Mouse (Mus musculus) ES-CJ7 (cell line): Measurements from ENCODE around the gene Mtor.

Experiments used
- DNase-seq: peaks from one replicate; pipeline ENCODE4 v3.0.0; 2011; ENCODE audit warnings: low read depth, low spot score

The Mtor gene

GRCm38 (mm10) chr4:148487841-148488240 lies 39.4 kb downstream of the Mtor start:
- no peak for DNase-seq

GRCm38 (mm10) chr4:148490502-148490901 lies 42.1 kb downstream of the Mtor start:
- no peak for DNase-seq

DNA sequence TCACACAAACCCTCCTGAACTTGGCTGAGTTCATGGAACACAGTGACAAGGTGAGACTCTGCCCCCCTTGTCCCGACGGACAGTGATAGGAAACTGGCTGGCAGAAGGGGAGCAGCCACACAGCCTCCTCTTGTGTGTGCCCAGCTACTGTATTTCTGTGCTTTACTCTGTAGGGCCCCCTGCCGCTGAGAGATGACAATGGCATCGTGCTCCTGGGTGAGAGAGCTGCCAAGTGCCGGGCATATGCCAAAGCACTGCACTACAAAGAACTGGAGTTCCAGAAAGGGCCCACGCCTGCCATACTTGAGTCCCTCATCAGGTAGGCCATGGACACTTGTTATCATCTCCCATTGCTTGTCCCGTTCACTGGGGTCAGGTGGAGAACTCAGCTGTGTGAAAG lies 43.0 kb downstream of the Mtor start:
- no peak for DNase-seq

GRCm38 (mm10) chr4:148495160-148495559 lies 46.7 kb downstream of the Mtor start:
- no peak for DNase-seq

GRCm38 (mm10) chr4:148495874-148496689 lies 47.7 kb downstream of the Mtor start:
- peak; percentile 62 for DNase-seq

GRCm38 (mm10) chr4:148500410-148500867 lies 52.0 kb downstream of the Mtor start, which contains the start of gene Angptl7:
Gene Angptl7 (minus strand): TSS chr4:148500460.
- no peak for DNase-seq

- no peak for DNase-seq
Observed at GRCm38 (mm10) chr4:148504497-148504959, 56.1 kb downstream of the Mtor start.

GRCm38 (mm10) chr4:148507585-148507984 lies 59.2 kb downstream of the Mtor start:
- no peak for DNase-seq

DNA sequence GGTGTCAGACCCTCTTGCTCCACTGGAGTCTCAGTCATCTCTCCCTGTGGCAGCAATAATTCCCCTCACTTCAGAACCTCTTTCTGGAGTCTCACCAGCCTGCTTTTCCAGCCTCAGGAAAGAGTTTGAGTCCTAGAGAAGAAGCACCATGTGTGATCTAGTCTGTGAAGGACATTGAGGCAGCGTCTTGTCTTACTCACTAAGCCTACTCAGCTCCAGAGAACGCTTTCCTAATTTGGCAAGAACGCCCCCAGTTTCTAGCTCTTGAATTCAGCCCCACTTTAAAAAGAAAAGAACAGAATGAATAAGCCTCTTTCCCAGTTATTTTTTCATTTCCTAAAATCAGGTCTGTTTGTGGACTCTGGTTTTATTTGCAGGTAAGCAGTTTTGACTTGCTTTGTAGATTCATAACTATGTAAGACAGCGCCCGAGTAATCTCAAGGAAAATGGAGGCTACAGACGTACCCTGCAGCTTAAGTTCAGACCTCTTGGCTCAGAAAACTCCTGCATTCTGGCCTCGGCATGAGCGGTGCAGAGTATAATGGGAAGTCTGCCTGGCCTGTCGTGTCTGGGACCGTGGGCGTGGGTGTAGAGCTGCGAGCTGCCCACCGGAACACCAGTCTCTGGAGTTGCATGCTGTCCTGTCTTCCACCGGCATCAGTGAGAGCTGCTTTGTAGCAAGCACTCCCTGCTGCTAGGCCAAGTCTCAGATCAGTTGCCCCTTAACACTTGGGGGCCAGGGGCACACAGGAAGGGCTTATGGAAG lies 59.9 kb downstream of the Mtor start:
- DNase-seq, result no peak

GRCm38 (mm10) chr4:148509450-148510084 lies 61.2 kb downstream of the Mtor start:
- DNase-seq, result no peak

- DNase-seq, result no peak
Observed at GRCm38 (mm10) chr4:148510691-148511090, 62.3 kb downstream of the Mtor start.

GRCm38 (mm10) chr4:148511334-148511733 lies 62.9 kb downstream of the Mtor start:
- no peak for DNase-seq

- DNase-seq, result no peak
Observed at GRCm38 (mm10) chr4:148513021-148513559, 64.7 kb downstream of the Mtor start.

DNA sequence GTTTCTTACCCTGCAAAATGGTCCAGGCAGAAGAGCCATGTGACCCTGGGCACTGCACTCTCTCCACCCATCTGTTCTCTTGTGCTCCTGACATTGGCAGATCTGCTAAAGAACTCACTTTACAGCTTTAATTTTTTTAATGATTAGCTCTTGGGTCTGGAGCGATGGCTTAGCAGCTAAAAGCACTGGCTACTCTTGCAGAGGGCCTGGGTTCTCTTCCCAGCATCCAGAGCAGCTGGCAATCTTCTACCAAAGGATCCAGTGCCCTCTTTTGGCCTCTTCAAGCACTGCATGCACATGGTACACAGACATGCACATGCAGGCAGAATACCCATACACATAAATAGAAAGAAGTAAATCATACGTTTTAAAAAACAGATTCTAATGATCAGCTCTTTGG lies 66.9 kb downstream of the Mtor start:
- DNase-seq, result peak; percentile 27

GRCm38 (mm10) chr4:148517809-148518208 lies 69.4 kb downstream of the Mtor start:
- DNase-seq, result no peak

DNA sequence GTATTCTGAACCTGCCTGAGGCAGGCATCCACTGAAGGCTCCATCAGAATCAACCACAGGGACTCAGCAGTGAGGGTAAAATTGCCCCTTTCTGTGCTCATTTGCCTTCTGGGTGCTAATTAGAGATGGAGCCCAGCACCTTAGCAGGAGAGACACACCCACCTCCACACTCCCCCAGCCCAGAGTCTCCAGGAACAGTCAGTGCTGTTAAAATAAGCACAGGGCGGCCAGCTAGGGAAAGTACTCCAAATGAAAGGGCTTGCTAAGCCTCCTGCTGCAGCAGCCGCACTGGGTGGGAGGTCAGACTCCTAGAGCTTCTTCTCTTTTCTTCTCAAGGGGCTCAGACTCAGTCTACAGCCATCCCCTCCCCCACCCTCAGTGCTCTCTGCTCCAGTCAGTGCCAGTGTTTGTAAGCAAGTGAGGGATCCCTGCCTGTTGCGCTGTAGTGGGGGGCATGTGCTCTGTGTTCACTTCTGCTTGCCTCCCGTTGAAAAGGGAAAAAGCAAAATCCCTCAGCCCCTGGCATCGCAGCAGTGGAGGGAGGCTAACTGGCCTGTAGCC lies 69.9 kb downstream of the Mtor start:
- DNase-seq, result no peak

DNA sequence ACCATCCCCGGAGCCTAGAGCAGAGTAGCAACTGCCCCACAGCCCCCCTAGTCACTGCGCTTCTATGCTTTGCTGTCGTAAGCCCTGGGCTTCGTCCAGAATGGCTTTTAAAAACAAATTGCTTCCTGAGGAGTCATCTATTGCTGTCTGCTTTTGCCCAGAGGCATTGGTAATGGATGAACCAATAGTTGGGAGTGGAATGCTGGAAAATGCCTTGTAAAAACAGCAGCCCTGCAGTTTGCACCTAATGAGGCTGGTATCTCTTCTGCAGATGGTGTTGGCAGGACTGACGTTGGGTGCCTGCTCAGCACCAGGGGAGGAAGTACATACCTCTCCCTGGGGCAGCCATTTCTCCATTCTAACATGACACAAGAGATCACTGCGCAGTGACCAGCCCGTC lies 75.1 kb downstream of the Mtor start:
- DNase-seq, result no peak

DNA sequence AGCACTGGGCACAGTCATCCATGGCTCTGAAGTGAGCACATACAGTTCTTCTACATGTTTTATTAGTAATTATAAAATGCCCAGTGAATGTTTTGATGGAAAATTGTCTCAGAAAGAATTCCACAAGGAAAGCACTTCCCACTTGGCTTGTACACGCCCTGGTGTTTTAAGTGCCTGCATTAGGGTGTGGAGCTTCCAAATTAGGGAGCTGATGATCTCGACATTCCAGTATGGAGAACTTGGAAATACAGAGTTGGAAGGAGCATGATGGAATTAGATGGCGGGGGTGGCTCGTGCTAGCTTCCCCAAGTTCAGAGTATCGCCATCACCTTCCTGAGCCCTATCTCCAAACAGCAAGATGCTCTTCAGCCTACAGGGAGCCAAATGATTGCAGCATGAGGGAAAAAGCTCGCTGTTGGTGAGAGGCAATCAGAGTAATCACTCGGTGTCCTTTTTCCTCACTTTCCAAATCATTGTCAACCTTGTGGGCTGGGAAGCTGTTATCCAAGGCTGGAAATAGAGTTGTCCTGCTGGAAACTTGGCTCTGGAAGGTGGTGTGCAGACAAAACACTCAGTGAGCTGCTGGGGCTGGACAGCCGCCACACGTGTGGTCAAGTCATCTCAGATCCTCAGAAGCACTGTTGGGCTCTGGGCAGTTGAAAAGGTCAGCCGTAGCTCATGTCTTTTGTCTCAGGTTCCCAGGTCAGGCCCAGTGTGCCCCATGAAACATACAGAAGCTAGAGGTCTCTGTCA lies 78.9 kb downstream of the Mtor start:
- no peak for DNase-seq

DNA sequence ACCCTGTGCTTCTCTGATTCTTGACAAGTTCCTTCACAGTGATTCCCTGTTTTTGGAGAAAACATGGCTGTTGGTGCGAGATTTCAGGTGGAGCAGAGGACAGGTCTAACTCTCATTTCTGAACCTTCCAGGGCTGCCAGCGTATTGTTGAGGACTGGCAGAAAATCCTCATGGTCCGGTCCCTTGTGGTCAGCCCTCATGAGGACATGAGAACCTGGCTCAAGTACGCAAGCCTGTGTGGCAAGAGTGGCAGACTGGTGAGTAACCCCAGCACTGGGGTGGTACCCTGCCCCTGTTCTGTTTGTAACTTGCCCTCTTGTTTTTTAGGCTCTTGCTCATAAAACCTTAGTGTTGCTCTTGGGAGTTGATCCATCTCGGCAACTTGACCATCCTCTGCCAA lies 81.9 kb downstream of the Mtor start:
- no peak for DNase-seq

DNA sequence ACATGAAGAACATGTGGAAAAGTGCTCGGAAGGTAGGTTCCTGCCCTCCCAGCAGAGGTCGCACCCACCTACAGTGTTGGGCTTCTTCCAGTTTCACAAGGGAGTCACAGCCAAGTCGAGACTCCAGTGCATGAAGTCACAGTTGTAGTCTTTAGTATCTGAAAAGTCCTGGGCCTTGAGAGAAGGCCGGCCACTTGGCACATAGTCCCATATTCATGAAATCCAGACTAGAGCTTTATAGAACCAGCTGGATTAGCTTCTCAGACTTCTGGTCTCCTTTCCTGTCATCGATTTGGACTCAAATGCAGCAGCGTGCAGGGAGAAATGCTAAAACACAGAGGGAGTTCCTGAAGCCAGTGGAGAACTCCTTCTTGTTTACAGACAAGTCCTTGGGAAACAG lies 82.4 kb downstream of the Mtor start:
- no peak for DNase-seq

DNA sequence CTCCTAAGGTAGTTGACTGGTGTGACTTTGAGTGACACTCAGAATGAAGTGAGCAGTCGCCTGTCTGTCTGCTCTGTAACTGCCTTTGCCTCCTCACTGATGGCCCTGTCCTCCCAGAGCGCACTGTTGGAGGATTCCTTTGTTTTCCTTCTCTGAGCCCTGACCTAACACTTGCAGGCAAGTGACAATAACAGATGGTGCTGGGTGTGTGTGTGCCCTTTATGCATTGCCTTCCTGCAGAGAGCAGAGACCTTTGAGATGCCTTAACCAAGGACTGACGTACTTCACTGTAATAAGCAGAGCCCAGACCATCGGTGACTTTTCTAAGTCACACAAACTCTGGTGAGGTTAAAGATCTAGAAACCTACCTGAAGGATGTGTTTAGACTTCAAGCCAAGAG lies 82.9 kb downstream of the Mtor start:
- DNase-seq, result no peak
